Mouse (Mus musculus) liver, adult 2 months (tissue): ENCODE measurements around the gene Gm21915.

ENCODE experiments used
- CTCF ChIP-seq: fragments of 200-500 bp; IDR thresholded peaks from 2 replicates; pipeline ENCODE4 v1.5.1; 2011; ENCODE audit warnings: low read depth, low read length, control low read depth
- POLR2A ChIP-seq: fragments of 200-500 bp; IDR thresholded peaks from 2 replicates; pipeline ENCODE4 v1.6.1; 2011; ENCODE audit warnings: low read length, control low read depth; ENCODE audit not compliant: insufficient read depth; ENCODE audit errors: extremely low read depth

- TF ChIP-seq CTCF = no peak
- no peak for TF ChIP-seq POLR2A
These were observed 16.0 kb downstream of the Gm21915 start for GRCm38 (mm10) chr9:40686421-40686899.
